Mouse (Mus musculus) activated CD4-positive, CD25-positive, alpha-beta regulatory T cell (primary cell): ENCODE results near the gene Taf11. TPM values are rescaled to one million over a fixed set of nuclear protein-coding genes. Genes with fewer than 3 reads are reported as not detected.

ENCODE experiments used
- polyA plus RNA-seq, 2 experiments: library from polyadenylated mRNA; unstranded; fragments of 100-300 nt; shearing (Covaris generic); gene quantifications; one replicate each; pipeline ENCODE4 v1.2.1; 2017

Gene Taf11
- 10 to 100 TPM; 45.7 to 50.0 TPM for polyA plus RNA-seq

DNA sequence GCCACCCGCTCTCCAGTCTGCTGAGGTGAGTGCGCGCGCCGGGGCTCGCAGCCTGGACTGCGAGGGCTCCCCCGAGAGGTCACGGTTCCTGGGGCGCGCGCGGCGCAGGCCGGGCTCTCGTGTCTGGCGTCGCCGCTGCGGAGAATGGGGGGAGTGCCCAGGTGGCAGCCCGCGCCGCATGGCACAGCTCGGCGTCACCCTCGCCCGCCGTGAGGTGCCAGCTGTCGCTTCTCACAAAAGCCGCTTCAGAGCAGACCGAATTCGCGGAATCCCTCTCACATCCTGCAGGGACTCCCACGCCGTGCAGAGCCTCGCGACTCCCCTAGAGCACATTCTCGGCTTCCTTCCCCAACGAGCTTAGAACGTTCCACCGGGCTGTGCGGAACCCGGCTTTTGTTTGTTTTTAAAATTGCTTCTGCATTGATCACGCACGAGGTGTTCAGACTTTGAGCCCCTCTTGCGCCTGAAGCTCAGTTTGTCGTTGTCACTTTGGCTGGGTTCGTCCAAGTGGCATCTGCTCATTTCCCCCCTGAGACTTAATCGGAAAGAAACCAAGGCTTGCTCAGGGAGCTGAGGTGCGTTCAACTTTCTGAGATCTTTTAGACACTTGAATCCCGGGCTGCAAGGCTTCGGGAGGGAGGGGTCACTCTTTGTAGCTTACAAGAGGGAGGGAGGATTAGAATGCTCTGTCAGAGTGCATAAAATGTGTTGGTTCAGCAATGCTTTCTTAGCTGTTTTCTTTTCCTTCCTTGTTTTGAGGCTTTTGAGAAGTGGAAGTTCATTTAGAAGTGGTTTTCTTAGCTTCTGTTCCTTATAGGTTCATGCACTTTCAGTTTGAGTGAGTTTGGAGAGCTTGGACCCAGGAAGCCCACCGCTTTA, at the start of gene Taf11:
Taf11 (minus strand) TSS at position 223 of the 879 bp plus-strand sequence.

DNA sequence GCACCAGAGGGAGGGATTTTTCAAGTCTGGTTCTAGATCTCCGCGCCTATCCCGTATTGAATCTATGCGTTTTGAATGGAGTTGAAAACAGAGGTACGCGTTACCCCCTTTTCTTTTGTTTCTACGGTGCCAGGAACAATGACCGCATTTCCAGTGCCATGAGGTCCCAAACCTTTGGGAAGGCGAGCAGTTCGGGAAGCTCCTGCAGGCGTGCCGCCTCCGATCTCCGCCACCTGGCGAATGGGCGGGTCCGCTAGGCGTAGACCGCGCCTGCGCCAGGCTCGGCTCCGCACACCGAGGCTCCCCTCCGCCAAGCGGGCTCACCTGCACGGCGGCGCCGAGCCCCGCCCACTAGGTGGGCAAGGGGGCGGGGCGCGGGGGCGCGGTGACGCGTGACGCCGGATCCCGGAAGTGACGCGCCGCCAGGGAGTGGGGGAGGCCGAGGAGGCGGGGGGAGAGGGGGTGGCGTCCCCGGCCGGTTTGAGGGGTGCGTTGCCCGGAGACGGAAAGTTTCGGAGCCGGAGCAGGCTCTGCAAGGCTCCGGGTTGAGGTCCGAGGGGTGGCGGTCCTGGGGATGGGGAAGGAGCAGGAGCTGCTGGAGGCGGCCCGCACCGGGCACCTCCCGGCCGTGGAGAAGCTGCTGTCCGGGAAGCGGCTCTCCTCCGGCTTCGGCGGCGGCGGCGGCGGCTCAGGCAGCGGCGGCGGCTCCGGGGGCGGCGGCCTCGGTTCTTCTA, 589 bp downstream of the Taf11 start, which contains the start of gene Anks1:
Anks1 (plus strand) TSS at position 419 of the 734 bp plus-strand sequence.

DNA sequence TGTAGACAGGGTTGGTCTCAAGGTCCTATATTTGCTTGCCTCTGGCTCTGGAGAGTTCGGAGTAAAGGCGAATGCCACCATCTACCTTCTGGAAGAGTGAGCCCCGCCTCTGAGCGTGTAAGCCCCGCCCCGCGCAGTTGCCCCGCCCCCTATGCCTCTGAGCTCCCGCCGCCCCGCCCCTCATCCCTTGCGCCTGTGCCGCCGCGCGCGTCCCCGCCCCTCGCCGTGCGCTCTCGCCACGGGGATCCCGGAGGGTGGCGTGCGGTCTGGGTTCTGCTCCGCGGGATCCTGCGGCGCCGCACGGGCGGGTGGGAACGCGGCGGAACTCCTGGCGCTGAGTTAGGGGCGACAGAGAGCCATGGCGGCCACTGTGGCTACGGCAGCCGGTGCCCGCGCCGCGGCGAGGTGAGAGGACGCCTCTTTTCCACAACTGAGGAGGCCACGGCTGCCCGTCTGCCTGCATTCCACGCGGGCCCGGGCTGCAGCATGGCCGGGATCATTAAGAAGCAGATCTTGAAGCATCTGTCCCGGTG, 53.3 kb downstream of the Taf11 start, which contains the start of gene Uhrf1bp1:
Uhrf1bp1 (plus strand) TSS at position 177 of the 533 bp plus-strand sequence.

Other genes with a start within 250 kb of the Taf11 start
- under 1 TPM in 1 of 2 experiments, not detected in 1; 0.28 TPM for gene Spdef, start 180.9 kb downstream of the Taf11 start, polyA plus RNA-seq
- 10 to 100 TPM; 34.3 to 38.3 TPM for gene D17Wsu92e, start 89.2 kb downstream of the Taf11 start, polyA plus RNA-seq
- 100 to 1,000 TPM; 217 to 238 TPM for gene Snrpc, start 71.7 kb downstream of the Taf11 start, polyA plus RNA-seq
- gene Uhrf1bp1, start 53.4 kb downstream of the Taf11 start, polyA plus RNA-seq: 1 to 10 TPM; 1.1 to 2.5 TPM
- gene Anks1, start 538 bp downstream of the Taf11 start, polyA plus RNA-seq: 10 to 100 TPM; 10.7 to 12.5 TPM
- gene Tcp11, start 170.8 kb upstream of the Taf11 start, polyA plus RNA-seq: under 1 TPM in 1 of 2 experiments, not detected in 1; 0.87 TPM
- gene Scube3, start 232.3 kb upstream of the Taf11 start, polyA plus RNA-seq: not detected